Mouse (Mus musculus): ENCODE measurements around the gene Tdrd7.

DNA sequence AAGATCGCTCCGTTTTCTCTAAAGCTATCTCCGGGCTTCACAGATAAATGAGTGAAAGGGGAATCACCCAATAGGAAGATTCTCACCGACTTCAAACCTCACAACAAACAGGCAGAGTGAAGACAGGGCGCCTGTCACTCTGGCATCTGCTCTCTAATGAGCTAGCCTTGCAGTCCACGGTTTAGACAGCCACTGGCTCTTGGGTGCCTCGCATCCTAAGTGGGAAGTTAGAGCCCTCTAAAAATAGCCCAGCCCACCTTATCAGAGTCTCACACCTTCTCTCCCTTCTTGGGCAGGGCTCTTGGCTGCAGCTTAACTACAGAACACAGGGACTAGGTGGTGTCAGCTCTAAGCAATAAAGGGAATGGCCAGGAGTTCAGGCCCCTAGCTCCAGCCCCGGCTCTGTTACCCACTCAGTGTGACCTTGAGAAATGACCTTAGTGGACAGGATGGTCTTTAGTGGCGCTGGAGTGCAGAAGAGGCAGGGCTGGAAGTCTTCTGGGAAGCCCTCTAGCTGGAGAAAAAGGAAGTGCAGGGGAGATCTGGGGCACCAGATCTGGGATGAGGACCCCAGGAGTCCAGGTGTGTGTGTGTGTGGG, 75.6 kb downstream of the Tdrd7 start:
- TF ChIP-seq EP300 (IDR thresholded peaks at IDR 0.05; ENCODE audit: insufficient read depth, low read depth, low read length) (0 out of 2 replicates have a peak, but pooled peaks have one; percentile 23), CTCF (IDR thresholded peaks at IDR 0.05) (peak; percentile 72)

Measured in heart, adult 2 months (tissue).